Mouse (Mus musculus) cerebellum, adult 8-10 months (tissue): Measurements from ENCODE around the gene 2310057M21Rik.

Experiments
- DNase-seq: peaks from one replicate; pipeline ENCODE4 v3.0.0; 2022

Gene 2310057M21Rik

DNA sequence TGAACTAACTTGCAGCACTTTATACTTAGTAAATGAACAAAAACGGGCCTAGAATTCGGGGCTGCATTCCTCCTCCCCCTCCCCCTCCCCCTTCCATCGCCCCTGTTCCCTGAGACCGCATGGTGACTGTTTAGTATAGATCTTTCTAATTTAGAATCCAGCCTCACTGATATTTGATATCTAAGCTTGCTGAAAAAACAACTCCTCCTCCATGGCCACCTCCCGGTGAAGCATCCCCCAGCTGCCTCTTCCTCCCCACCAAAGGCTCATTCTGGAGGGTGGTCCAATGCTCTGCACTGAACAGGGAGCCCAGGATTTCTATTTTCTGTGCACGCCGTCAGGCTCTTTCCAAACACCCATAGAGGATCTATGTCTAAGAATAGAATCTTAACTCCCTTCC is 44.2 kb downstream of the 2310057M21Rik start:
- DNase-seq, result no peak

DNA sequence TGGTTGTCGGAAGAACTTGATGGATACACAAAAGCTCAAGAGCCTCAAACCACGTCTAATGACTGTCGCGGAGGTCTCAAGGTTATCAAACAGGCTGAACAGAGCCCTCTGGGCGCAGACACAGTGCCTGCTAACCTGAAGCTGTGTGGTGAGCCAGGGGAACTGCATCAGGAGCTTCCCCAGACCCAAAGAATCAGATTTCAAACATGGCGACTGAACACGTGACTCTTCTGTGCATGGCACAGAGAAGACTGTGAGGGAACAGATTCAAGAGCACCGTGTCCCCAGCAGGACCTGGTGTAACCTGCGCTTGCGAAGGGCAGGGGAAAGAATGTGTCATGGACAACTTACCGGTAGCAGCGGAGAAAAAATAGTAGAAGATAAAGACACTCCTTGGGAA is 45.0 kb downstream of the 2310057M21Rik start:
- no peak for DNase-seq

DNA sequence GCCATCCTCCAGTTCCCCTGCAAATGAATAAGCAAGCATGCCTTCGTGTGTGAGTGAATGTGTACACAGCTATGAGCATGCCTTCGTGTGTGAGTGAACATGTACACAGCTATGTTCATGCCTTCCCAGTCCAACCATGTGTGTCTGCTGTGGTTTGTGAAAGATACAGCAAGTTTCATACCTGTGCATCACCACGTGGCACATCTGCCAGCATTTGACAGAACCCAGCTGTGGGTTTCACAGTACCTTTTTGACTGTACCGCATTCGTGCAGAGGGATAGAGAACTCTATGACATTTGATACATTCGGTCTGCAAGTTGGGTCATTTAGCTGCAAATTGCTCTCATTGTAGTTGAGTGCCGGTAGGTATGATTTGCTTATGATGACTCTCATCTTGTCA is 48.1 kb downstream of the 2310057M21Rik start:
- DNase-seq, result no peak

DNA sequence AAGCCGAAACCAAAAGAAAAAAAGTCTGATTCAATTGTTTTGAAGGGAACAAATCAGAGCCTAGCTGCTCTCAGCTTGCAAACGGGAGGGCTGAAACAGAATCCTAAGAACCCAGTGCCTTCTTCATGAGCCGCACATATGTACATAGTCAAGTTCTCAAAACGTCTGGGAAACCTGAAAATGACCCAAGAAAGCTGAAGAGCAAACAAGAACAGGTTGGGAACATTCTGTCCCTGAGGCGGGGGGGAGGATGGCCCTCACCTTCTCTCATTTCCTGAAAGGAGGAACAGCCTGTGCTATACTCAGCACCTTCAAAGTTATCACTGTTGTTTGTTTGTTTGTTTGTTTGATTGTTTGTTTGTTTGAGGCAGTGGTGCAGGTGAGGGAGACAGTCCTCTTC is 55.8 kb downstream of the 2310057M21Rik start:
- DNase-seq, result no peak

DNA sequence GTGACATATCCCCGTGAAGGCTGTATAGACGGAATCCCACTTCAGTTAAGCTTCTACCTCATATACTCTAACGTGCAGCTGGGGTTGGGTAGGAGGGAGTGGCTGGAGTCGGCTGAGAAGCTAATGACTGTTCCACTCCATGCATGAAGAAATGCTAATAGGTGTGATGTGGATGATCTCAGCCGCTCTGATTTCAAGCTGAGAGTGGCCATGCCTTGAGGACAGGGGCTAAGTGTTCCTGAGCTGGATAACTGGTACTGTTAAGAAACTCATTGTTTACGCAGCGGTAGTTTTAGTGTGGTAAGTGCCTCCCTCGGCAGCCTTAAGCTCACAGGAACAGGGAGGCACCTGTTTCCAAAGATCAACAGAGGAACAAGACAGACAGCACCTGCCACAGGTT is 59.2 kb downstream of the 2310057M21Rik start:
- DNase-seq, result no peak

DNA sequence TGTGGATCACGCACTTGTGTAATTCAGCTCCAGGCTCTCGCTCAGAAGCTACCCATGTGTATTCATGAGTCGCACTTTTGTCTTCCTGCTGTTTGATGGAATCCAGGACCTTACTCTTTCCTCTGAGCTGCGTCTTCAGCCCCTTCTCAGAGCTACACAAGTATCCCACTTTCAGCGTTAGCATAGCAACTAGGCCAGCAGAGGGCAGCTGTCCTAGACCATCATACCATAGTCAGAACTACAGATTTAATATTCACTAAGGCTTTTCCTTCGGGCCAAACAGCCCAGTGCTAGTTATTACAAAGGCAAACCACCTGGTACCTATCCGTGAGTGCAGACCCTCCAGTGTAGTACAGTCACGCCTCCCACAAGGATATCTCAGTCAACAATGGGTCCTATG is 65.4 kb downstream of the 2310057M21Rik start:
- DNase-seq, result no peak
